Mouse (Mus musculus): ENCODE data around the gene Cers2.
A peak's percentile ranks its signal among the peaks of the same experiment; 100 is the strongest.

The Cers2 gene

GRCm38 (mm10) chr3:95314486-95315093, at the start of gene Cers2:
Gene Cers2 (plus strand): TSS chr3:95314791.
- DNase-seq, result peak; percentile 64

- DNase-seq, result no peak
Observed at GRCm38 (mm10) chr3:95266052-95266451, 48.5 kb upstream of the Cers2 start.

- no peak for DNase-seq
Observed at GRCm38 (mm10) chr3:95267855-95268254, 46.7 kb upstream of the Cers2 start.

DNA sequence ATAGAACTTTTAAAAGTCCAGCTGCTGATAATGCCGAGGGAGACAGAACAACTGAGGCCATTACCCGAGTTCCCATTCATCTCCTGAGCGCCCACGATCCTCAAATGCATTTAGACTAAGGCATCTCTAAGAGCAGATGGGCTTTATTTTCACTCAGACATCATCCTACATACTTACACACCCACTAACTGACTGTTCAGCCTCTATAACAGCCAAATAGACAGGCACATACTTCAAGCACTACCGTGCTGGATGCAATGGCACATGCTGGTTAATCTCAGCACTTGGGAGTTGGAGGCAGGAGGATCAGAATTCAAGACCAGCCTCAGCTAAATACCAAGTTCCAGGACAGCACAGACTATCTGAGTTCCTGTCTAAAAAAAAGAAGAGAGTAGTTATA, 44.8 kb upstream of the Cers2 start:
- DNase-seq, result no peak

GRCm38 (mm10) chr3:95270766-95271364, 43.7 kb upstream of the Cers2 start:
- peak; percentile 31 for DNase-seq

DNA sequence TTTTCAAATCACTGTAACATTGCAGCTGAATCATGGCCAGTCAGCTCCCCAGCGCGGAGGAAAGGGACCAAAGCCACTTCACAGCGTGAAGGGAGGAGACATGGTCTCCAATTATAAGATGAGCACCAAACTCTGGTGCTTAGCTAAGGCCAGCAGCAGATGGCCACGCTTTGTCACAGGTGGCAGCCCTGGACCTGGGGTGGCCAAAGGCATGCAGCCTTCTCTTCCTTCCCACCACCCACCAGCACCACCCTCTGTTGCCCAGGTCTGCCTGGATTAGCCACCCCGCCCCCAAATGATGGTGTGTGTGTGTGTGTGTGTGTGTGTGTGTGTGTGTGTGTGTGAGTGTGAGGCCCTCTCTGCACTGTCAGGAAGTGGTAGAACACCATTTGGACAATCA, 41.1 kb upstream of the Cers2 start:
- DNase-seq, result peak; percentile 98

DNA sequence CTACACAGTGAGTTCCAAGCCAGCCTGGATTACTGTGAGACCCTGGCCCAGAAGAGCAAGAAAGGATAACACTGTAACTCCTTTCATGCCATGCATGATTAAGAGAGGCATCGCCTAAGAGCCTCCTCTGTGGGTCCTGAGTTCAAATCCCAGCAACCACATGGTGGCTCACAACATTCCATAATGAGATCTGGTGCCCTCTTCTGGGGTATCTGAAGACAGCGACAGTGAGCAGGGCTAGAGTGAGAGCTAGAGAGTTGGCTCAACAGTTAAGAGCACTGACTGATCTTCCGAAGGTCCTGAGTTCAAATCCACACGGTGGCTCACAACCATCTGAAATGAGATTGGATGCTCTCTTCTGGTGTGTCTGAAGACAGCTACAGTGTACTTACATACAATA, 40.1 kb upstream of the Cers2 start:
- DNase-seq, result peak; percentile 49

GRCm38 (mm10) chr3:95275161-95275560, 39.4 kb upstream of the Cers2 start:
- peak; percentile 42 for DNase-seq

GRCm38 (mm10) chr3:95276428-95276934, 38.1 kb upstream of the Cers2 start:
- DNase-seq, result no peak

DNA sequence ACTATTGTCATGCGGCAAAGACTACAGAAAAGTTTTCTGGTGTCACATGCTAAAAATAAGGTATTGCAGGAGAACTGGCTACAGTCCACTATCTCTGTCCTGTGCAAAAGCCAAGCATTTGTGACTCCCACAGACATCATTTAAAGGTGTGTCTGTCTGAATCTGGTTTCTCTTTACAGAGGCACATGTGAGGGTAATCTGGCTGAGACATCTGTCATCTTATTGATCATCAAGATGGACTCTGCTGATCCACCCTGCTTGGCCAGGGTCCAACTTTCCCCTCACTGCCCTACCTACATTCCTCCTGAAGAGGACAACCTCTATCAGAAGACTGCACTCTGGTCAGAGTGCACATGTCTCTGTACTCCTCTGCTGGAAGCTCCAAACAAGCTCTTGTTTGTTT, 37.4 kb upstream of the Cers2 start:
- peak; percentile 55 for DNase-seq

DNA sequence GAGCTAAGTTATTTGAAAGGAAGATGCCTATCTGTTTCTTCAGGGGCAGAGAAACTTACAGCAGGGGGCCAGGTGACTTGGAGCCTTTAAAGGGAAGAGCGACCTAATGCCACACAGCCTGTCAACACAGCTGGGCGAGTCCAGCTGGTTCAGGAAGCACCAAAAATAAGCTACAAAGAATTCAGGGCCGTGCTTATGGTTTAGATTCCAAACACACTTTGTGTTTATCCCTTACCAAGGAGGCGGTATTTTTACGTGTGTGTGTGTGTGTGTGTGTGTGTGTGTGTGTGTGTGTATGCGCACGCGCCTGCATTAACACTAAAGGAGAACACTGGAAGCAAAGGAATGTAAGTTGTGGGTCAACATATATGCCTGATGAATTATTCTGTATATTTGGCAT, 33.8 kb upstream of the Cers2 start:
- DNase-seq, result peak; percentile 58

DNA sequence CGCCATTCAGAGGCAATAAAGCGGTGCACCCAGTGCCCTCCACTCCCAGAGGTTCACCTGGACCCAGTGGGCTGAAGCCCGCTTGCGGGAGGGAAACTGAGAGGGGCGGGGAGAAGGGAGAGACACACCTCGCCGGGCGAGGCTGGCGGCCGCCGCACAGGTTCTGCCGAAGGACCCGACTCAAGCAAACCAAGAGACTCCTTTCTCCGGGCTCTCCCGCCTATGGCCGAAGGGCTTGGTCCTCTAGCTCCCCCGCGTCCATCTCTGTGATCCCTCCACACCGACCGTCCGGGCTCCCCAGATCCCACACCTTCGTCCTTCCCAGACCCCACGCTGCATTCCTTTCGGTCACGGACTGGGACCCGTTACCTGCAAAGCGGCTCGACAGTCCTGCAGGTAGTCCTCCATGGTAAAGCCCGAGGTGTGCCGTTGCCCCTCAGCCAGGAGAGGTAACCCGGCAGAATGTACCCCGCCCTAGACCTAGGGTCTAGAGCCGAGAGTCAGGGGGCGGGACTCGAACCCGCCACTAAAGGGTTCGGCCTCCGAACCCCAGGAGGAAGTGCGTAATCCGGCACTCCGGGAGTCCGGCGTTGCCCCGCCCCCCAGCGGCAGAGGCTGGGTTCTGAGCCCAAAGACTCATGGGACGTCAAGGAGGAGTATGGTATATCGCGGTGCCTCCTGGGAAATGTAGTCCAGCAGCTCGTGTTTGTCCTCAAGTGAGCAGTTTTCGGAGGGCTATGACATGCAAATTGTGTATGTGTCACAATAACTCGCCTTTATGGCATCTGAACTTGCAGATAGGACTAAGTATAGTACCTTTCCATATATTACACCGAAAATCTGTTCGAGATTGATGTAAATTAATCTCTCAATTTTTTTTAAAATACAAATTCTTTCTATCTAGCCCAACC, 33.1 kb upstream of the Cers2 start, which contains the start of the genes Mindy1 and Prune1:
TSS of gene Mindy1 (plus strand) at position 130 of the 911 bp plus-strand sequence.
TSS of gene Prune1 (minus strand) at position 861 of the 911 bp plus-strand sequence.
- DNase-seq, result peak; percentile 99

GRCm38 (mm10) chr3:95282381-95282864, 32.2 kb upstream of the Cers2 start:
- peak; percentile 56 for DNase-seq

- DNase-seq, result peak; percentile 88
Observed at GRCm38 (mm10) chr3:95282865-95283588, 31.6 kb upstream of the Cers2 start.

DNA sequence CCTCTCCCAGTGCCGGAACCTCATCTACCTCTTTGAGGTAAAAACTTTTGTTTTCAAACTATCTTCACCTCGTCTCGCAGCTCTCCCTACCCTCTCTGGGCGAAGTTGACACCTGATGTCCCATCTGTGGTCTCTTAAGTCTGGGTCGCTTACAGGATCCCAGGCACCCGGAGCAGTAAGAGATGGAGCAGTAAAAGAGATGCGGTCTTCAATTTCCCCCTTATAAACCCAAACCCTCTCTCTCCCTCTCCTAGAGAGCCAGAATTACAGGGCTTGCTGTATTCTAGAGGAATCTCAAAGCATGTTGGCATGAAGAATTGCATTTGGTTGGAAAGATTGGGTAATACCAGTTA, 31.0 kb upstream of the Cers2 start:
- no peak for DNase-seq

DNA sequence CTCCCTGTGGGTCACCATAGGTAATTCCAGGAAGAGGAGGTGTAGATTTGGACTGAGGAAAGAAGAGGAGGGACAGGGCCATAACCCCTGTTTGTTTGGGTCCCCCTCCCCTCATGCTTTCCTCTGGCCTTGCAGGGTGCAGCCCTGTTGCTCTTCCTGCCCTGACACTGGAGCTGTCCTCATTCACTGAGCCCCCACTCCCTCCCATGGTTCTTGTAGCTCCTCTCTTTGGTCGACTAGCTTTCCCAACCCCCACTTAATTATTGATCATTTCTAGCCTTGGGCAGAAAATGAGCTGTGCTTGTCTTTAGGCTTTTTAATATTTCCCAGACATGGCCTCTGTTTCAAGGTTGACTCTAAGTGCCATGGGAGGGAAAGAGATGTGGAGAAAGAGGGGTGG, 30.5 kb upstream of the Cers2 start:
- peak; percentile 54 for DNase-seq

DNA sequence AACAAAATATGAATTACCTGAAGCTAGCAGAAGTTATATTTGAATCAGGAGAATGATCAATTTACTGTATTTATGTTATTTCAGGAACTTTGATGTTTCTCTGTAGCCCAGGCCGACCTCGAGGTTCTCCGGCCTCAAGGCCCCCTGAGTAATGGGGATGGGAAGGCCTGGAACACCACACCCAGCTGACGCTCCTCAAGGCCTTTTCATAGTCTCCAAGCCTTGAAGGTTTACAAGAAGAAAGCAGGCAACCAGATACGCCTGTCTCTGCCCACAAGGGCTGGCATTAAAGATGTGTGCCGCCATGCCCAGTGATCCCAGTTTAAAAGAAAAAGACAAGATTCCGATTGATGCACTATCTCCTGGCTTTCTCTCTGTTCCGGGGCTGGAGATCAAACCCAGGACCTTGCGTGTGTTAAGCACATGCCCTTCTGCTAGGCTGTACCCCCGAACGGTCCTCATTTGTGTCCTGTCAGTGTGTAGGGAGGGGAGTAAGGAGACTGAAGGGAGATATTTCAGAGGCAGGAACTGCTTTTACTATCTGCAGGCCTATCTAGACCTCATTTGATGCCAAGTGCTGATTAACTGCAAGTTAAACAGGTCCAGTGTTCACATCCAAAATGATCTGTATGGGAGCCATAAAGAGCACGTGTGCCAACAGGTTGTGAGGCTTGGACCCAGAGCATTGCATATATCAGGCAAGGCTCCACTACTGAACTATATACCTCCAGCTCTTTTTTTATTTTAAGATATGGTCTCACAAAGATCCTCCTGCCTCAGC, 29.9 kb upstream of the Cers2 start:
- peak; percentile 24 for DNase-seq

- peak; percentile 22 for DNase-seq
Observed at GRCm38 (mm10) chr3:95285390-95285789, 29.2 kb upstream of the Cers2 start.

DNA sequence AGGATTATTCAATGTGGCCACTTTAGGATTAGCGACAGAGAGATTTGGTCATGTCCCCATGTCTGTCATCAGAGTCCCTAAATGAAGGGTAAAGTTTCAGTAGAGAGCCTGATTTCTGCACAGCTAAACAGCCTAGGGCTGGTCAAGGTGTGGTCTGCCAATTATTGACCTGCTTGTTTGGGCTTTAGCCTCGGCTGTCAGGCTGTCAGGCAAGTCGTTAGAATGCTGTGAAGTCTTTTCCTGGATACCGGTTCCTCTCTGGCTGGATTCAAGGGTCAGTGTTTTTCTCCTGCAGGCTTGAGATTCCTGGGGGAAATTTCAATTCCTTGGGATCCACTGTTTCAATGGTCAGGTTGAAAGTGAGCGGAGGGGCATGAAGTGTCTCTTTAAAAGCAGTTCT, 28.6 kb upstream of the Cers2 start:
- no peak for DNase-seq

DNA sequence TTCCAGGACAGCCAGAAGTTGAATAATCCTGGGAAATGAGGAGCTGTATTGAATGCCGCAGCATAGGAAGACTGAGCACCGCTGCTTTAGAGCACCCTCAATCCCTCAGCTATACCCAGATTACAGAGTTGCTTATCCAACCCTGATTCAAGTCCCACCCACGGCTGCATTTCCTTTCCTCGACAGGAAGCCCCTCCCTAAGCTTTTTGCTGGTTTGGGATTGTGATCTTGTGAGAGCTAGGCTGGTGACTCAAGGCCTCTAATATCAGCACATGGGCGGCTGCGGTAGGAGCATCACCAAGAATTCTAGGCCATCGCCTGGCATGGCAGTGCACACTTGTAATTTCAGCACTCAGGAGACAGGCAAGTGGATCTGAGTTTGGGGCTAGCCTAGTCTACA, 28.1 kb upstream of the Cers2 start:
- peak; percentile 22 for DNase-seq

DNA sequence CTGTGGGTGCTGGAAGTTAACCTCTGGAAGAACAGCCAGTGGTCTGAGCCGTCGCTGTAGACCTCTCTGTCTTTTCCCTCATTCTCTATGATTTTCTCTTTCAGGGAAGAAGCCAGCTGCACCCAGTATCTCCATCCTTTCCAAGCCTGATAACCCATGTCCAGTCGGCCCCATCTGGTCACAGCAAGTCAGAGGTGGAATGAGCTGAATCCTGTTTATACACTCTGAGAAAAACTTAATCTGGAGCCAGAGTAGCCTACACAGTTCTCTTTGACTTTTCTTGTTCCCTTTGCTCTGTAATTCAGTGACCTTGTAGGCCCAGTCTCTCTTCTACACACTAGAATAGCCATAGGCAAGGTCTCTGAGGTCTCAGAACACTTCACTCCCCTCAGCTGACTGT, 27.1 kb upstream of the Cers2 start:
- no peak for DNase-seq

DNA sequence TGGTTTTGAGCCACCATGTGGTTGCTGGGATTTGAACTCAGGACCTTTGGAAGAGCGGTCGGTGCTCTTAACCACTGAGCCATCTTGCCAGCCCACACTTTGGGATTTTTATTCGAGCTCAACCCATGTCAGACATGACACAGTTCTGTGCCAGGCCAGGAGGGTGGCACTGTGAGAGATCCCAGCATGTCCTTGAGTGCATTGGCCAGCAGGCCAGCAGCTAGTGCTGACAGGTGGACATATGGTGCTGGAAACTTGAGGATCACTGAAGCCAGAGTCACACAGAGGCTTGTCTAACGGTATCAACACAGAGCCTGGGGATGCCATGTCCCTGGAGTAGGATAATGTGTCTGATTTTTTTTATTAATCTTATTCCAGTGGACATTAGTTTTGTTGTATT, 25.2 kb upstream of the Cers2 start:
- DNase-seq, result peak; percentile 92

Data from cerebellum, adult 11-12 months (tissue).